Mouse (Mus musculus) CD4-positive, CD25-positive, alpha-beta regulatory T cell, adult 2 months (primary cell): ENCODE measurements around the gene B2m.
A peak's percentile ranks its signal among the peaks of the same experiment; 100 is the strongest.
"Not testable (repeated sequence)": the region's sequence is repeated elsewhere in the genome, so short reads cannot be mapped to it uniquely, and the experiment has no call there.

Experiments used
- DNase-seq: peaks from one replicate; pipeline ENCODE4 v3.0.0-alpha.2; 2012; ENCODE audit warnings: low read depth, low spot score

The B2m gene

DNA sequence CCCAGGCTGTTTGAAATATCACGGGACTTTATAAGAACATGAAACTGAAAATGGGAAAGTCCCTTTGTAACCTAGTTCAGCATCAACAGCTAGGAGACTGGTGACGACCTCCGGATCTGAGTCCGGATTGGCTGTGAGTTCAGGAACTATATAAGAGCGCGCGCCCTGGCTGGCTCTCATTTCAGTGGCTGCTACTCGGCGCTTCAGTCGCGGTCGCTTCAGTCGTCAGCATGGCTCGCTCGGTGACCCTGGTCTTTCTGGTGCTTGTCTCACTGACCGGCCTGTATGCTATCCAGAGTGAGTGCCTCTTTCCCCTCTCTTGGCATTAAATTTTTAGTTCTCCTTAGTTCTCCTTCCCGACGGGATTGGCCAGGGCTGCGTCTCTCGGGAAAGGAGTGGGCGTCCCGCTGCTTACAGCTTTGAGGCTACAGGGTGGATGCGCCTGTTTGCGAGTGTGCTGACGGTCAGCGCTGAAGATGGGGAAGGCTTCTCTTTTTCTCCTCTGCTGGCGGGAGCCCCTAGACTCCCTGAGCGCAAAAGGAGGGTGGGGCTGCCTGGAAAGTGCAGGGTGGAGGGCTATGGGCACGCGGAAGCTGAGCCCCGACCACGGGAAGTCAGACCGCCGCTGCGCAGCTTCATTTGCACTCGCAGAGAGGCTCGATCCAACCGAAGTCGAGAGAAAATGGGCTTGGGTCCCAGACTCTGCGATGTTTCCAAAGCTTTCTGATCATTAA is at the start of gene B2m:
B2m (plus strand) TSS at position 179 of the 734 bp plus-strand sequence.
- DNase-seq = peak; percentile 98

DNA sequence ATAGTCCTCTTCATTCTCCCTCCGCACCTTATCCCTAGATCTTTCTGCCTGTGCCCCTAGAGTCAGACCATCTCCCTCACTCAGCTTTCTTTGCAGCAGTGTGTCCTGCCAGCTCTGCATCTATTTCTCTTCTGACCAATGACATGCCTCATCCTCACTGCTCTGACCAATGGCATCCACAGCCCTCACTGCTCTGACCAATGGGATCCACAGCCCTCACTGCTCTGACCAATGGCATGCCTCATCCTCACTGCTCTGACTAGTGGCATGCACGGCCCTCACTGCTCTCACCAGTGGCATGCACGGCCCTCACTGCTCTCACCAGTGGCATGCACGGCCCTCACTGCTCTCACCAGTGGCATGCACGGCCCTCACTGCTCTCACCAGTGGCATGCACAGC is 49.8 kb upstream of the B2m start:
- not testable (repeated sequence) for DNase-seq

DNA sequence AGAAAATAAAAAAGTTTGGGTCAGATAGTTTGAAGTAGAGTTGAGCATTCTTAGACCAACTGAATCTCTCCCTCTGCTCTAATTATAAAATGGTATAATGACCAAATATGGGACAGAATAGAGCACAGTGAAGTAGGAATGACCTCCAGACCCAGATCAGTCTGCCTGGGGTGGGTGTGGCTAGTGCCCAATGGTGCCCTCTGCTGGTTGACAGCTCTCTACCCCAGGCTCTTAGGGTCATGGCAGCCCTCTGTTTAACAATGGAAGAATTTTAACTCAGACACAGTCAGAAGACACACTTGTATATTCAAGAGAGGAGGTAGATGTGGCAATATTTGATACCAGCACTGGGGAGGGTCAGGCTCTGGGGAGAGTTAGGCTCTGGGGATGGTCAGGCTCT is 45.4 kb upstream of the B2m start:
- DNase-seq = peak; percentile 77

DNA sequence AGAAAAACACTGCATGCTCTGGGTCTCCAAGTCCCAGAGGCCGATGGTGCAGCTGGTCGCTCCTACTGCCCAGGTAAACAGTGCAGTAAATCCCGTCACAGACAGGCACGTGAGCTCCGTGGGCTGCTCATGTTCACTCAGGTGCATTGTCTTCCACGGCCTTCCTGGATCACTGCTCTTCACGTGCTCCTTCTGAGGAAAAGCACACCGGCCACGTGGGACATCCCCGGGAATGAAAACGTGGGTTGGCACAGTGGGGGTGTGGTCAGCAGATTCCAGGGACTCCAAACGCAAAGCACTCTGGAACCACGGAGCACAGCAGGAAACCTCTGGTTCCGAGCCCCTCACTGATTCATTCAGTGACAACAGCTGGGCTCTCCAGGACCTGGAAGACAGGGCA is 39.4 kb upstream of the B2m start:
- DNase-seq = no peak

DNA sequence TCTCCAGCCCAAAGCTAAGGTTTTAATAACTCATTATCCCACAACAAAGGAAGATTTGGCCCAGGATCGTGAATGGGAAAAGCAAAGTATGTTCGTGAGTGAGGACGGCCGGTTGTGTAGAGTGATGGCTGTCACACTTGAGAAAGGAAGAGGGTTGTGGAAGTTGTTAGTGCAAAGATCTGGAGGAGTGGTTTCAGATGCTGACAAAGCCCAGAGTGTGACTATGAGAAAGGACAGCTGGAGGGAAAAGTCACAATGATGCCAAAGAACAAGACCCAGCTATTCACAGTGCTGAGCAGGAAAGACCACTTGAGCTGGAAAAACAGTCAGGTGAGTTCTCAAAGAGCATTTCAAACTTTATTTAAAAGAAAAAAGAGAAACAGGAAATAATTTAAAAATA is 37.8 kb upstream of the B2m start:
- no peak for DNase-seq

DNA sequence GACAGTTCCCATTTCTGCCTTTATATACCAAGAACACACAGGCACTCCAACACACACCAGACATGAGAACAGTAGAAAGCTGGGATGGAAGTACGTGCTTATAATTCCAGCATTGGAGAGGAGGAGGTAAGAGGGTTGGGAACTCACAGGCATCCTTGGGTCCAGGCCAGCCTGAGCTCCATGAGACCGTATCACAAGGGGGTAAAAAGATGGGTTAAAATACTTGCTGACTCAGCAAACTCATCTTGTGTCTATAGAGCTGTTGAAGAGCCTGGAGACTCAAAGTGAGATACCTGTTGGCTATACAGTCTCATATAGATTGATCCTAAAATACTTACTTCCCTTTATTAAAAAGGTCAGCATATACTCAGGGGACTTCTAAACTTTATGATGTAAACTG is 30.6 kb upstream of the B2m start:
- DNase-seq = no peak

DNA sequence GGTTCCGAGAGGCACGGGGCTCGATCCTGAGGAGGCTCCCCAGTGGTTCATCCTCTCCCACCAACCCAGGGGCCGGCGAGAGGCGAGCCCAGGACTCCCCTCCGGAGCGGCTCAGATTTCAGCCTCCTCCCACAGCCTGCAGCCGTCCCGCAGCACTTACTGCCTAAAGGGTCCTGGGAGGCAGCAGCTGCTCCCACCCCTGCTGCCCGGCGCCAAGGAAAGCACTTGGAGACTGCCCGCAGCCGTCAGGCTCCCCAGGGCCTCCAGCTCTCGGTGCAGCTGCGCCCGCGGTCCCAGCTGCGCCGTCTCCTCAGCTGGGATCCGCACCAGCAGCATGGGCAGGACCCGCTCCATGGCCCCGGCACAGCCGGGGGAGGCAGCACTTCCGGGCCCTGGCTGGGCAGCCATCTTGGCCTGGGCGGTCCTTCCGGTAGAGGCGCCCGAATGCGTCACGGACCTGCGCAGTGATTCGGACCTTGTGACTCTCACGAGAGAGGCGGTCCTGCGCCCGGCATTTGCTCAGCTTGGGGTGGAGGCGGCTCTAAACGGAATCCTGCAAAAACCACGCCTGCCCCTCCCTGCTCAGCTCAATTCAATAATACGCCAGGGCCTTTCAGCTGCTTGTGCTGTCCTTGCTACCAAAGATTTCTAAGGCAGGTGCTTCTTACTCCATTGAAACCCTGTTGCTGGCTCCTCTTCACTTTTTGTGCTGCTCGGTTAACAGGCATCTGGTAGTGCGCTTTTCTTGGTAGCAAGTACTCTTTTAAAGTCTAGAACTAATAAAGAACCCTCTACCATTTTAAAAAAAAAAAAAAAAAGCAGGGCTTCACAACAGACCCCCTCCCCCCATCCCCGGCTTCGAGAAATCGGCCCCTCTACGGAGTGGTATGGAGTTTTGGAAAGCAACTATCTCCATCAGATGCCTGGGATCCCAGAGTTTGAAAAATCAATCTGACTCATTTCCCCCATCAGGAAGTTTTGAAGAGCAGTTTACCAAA is 29.2 kb upstream of the B2m start, which contains the start of gene Spg11:
Spg11 (minus strand) TSS at position 426 of the 998 bp plus-strand sequence.
- DNase-seq = peak; percentile 99

DNA sequence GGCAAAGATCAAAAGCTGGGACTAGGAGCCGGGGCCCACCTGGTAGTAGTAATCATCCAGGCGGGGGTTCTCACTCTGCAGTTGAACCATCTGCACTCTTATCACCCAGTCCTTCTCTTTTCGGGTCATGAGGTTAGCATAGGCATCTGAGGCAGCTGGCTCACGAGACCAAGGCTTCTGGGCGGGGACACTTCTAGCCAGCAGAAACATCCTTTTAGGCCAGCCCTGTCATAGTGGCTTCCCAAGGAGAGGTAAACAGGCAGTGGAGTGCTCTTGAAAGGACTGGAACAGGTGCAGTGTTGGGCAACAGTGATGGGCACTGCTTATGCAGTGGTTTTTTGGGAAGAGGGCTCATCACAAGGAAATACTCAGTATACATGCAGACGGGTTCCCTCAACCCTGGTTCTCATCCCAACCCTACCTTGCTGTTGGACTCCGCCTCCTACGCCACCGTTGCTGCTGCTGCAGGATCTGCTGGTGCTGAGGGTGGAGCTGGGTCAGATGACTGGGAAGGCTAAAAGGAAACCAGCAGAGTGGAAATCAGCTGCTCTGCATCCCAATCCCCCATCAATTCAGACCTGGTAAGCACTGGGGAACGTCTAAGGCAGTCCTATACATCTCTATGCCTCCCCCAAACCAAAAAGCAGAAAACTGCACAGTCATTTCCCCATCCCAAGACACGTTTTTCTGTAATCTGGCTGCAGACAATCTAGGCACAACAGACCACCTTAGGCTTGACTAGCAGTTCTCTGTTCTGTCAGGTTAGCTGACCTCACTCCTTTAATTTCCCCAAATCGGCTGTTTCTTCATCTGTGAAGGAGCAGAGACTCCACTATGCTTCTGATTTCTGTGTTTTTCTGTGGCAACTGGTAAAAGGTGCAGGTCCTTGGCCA is 21.6 kb upstream of the B2m start:
- peak; percentile 55 for DNase-seq

DNA sequence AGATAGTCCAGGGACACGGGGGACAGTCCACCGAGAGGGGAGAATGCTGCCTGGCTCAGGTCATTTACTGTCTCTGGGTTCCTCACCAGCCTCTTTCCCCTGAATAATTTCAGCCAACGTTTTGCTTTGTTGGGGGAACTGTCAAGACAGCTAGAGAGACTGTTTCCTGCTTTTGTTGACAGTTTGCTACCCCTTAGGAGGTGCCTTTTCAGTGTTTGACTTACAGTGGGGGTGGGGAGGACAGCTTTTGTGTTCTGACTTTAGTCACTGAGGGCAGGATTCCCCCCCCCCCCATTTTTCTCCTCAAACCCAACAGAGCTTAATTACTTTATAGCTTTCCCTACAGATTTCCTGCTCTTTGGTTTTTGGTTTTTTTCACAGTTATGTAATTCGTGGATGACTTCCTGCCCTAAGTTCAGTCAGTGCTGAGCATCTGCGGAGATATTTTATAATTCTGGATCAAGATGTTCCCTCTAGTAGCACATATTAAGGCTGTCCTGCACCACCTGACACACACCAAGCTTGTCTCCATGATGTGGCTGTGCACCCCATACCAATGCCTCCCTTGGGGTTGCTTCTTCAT is 20.6 kb upstream of the B2m start:
- peak; percentile 49 for DNase-seq

DNA sequence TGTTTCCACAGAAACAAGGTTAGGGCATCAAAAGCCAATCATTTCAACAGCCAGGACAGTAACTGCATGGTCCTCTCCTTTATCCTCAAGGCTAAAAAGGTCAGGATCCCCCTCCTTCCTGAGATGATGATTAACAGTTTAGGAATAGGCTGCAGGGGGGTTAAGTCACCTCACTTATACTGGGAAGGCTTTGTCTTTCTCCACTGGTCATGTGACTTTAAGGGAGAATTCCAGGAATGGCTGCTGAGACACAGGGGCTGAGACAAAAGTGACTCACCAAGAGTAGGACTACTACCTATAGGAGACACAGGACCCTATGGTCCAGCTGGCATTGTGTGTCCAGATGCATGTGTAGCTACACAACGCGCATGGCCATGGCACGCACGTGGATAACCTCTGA is 19.9 kb upstream of the B2m start:
- no peak for DNase-seq

DNA sequence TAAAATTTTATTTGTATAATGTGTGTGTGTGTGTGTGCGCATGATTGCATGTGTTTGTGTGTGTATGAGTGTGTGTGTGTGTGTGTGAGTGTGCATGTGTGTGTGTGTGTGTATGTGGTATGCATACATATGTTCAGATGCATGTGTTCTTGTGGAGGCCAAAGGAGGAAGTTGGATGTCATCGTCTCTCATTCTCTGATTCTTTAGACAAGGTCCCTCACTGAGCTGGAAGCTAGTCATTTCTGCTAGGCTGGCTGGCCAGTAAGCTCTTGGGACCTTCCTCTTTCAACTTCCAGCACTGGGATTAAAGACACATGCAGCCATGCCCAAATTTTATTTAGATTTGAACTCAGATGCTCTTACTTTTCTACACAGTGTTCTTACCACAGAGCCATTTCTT is 15.4 kb upstream of the B2m start:
- DNase-seq = no peak

DNA sequence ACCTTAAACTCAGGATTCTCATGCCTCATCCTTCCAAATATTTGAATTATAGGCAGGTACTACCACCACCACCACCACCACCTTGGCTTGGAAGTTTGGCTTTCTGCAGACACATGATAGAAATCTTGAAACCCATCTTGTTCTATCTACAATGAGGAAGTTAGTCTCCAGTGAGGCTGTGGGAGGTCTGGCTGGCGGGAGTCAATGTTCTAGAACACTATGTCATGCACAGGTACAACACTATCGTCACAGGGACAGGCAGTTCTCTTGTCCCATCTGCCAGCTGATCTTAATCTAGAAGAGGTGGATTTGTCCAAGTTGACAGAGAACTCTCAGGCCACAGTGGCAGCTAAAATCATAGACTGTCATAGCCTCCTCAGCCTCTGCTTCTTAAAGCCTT is 14.9 kb upstream of the B2m start:
- DNase-seq = no peak

DNA sequence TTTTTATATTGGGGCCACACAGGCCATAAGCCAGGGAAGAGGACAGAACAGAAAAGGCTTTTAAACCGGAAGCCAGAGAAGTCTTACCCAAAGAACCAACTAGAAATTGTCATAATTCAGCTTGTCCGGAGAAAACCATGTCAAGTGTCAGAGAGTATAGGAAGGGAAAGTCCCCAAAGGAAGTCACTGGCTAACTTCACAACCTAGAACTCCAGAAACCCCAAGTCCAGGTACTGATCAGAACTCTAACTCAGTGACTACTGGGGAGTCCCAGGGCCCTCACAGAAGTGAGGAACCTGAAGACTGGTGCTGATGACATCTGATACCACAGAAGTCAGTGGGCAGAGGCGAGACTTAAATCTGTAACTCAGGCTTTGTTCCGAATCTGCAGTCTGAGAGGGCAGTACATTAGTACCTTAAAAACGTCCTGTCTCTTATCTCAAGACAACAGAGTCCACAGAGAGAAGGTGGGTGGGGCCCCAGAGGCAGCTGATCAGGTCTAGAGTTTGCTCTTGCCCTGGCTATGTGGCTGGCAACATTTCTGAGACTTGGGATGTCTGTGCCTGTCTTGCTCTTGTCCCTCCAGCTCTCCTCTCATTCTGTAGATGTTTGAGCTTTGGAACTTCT is 9.5 kb upstream of the B2m start:
- DNase-seq = peak; percentile 43

DNA sequence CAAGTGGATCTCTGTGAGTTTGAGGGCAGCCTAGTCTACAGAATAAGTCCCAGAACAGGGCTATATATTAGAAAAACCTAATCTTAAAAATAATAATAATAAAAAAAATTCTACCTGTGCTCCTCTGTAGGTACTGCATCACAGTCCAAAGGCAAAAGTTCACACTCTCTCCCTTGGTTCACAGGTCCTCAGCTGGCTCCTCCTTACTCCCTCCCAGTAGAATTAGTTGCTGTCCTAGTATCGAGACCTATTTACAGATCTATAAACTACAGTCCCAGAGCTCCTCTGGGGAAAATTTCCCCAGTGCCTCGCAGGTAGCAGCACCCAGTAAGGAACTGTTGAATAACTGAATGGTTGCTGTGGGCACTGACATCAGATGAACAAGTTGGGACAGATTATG is 6.7 kb upstream of the B2m start:
- no peak for DNase-seq

DNA sequence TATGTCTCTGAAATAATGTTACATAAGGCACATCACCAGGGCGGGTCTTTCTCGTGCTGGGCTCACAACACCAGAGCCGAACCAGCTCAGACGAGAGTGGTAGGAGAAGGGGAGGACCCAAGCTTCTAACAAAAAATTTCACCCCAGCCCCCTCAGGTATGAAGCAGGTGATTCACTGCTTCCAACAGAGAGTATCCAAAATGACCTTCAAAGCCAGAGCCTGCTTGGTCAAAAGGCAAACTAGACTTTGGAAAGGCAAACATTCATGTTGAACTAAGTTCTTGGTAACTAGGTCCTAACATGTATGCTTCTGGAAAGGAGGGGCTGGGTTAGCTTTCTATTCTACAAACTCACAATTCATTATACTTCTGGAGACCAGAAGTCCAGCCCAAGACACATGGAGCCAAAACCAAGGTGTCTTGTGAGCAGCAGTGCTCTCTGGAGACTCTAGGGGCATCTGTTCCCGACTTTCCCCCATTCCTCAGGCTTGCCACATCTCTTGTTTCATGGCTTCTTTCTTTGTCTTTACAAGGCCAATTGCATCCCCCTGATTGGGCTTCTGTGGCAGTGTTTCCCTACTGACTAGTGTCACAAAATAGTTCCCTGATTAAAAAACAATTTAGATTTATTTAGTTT is 6.0 kb upstream of the B2m start:
- DNase-seq = no peak

DNA sequence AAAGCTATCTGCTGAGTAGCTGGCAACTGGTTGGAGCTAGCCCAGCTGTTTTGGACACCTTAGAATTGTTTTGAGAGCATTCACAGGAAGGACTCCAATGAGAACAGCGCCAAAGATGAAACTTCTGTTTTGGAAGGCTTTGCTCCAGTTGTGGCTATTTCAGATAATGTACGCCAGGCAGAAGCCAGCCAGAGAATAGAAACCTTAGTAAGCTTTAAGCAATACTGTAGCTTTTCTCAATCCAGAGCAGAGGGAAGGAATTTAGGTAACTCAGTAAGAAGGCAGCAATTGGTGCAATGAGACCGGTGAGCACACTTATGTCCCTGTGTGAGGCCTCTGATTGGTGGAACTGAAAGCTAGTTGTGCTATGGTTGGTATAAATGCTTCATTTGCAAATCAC is 4.4 kb upstream of the B2m start:
- no peak for DNase-seq

DNA sequence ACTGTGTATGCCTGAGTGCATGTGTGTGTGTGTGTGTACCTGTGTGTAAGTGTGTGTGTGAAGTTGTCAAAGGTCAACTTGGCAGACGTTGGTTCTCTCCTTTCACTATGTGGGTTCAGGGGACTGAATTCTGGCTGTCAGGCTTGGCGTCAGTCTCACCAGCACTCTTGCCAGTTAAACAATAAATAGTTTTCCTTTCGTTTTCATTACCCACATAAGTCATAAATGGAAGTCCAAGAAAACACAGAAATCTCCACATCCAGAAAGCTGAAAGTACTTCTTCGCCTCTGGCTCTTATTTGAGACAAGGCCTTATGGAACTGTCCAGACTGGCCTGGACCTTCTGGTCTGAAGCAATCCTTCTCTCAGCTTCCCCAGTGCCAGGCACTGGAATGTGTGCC is 1.7 kb upstream of the B2m start:
- DNase-seq = peak; percentile 64

DNA sequence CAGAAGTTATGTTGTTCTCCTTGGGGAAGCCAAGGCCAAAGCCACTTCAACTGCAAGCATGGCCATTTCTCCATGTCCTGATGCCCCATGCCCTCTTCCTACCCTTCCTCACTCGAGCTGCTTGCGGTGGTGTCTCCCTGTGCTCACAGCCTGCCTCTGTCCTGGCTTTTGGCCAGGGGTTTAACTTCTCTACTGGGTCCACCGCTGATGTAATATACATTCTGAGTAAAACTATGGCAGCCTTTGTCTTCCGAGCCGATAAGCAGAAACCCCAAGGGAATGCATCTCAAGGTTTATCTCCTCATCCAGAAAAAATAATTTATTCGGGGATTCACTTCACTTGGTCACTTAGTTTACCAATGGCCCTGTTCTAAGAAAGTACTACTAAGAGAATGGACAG is 799 bp upstream of the B2m start:
- peak; percentile 39 for DNase-seq

DNA sequence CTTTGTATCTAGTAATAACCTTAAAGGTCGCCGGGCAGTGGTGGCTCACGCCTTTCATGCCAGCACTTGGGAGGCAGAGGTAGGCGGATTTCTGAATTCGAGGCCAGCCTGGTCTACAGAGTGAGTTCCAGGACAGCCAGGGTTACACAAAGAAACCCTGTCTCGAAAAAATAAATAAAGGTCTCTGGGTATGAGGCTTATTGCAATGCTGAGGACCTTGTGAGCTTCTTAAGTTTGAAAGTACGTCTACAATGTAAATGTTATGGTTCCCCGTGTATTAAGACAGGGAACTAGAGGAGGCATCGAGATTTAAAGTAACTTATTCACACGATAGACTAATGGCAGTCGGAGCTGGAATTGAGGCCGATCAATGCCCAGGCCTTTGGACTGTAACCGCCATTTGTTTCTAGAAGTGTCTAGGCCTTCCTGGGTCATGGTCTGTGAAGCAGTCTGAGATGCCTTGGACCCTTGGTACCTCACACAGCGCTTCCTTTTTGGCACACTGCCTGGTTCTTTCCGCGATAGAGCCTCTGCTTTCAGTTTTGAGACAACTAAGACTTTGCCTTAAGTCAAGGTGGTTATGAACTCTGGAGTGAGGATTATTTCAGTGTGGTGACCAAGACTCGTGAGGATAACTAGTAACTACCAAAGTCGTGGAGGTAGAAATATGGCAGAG is 894 bp downstream of the B2m start:
- peak; percentile 89 for DNase-seq

DNA sequence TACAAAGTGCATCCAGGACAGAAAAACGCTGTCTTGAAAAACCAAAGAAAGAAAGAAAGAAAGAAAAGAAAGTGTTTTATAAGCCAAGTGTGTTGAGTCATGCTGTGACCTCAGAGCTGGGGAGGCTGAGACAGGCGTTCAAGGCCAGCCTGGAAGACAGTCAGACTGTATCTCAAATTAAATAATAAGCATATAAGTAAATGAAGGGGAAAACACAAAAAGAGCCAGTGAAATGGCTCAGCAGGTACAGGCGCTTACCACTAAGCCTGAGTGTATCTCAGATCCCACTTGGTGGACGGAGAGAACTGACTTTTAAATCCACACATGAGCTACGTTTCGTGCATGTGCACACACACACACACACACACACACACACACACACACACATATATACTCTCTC is 1.8 kb downstream of the B2m start:
- peak; percentile 55 for DNase-seq
